In the genomic region with DNA sequence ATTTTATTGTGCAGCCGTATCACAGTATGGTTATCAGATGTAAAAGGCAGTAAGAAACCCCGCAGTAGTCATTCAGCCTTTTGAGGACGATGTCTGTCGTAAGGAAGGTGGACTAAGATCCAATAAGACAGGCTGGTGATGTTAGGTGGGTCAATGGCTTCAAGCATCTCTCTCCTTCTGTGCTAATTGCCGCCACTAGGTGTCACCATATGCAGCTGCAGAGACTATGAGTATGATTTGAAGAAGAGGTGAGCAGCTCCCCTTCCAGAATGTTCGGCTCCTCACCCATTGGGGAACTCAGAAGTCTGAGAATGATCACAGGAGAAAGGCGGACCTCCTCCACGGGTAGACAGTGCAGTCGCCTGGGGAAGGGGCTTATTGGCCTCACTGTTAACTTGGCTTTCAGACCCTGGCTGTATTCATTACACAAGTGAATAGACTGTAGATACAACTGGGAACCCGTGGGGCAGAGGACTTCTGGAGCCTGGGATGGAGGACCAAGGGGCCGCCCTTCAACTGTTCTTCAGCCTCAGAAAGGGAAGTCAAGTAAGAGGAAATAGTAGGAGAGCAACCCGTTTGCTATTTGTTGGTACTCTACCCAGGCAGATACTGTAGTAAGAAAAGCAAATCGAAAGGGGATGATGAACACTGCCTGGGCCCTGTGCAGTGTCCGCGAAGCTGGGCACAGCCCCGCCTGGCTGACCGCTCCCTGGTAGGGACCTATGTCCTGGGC, we compare ENCODE assay signal across 8 mouse cellular contexts.
A peak's percentile ranks its signal among the peaks of the same experiment; 100 is the strongest.
DNase-seq lines count a peak whose midpoint lies in the region; ATAC-seq lines count a peak whose summit lies in the region.

No protein-coding gene starts in this region.

- 53% methylated on average over 17 of the region's 17 CpGs for WGBS in embryonic facial prominence, embryonic 14.5 days
- 56% methylated on average over 17 of the region's 17 CpGs for WGBS in midbrain, embryonic 12.5 days

- intact Hi-C loops in left cerebral cortex, postnatal 36 days (cut with DNase I) = loop anchor here (5.0 to 10.0 kb wide), 2 partner anchors 54 to 191 kb away; no protein-coding TSS in a partner anchor

- H3K4me1 ChIP-seq in embryonic facial prominence, embryonic 14.5 days (ENCODE audit: control insufficient read depth, insufficient read depth, low read length) = no peaks in the 10 kb centered on the region
- H3K4me1 ChIP-seq in midbrain, embryonic 12.5 days = peaks cover 5% of the 10 kb centered on the region; the same call in 1 of the 2 replicates

- H3K27ac ChIP-seq in embryonic facial prominence, embryonic 14.5 days (replicated peaks; ENCODE audit: low read depth, low read length) = no peak overlapping the region
- no peak overlapping the region for H3K27ac ChIP-seq in midbrain, embryonic 12.5 days (replicated peaks)

- H3K36me3 ChIP-seq in embryonic facial prominence, embryonic 14.5 days (ENCODE audit: control insufficient read depth, insufficient read depth, low read length) = no peaks in the 10 kb centered on the region
- H3K36me3 ChIP-seq in midbrain, embryonic 12.5 days = no peaks in the 10 kb centered on the region

- H3K27me3 ChIP-seq in embryonic facial prominence, embryonic 14.5 days (replicated peaks; ENCODE audit: control insufficient read depth, insufficient read depth, low read length) = no peaks in the 10 kb centered on the region
- no peaks in the 10 kb centered on the region for H3K27me3 ChIP-seq in midbrain, embryonic 12.5 days

- peaks cover 12% of the 10 kb centered on the region; the same call in 1 of the 2 replicates for H3K9me3 ChIP-seq in embryonic facial prominence, embryonic 14.5 days (ENCODE audit: control insufficient read depth, low read length)
- H3K9me3 ChIP-seq in midbrain, embryonic 12.5 days = 0 out of 2 replicates have a peak, but pooled peaks cover 3% of the 10 kb centered on the region

- H3K9ac ChIP-seq in embryonic facial prominence, embryonic 14.5 days (ENCODE audit: low read depth, low read length) = no peak overlapping the region
- no peak overlapping the region for H3K9ac ChIP-seq in midbrain, embryonic 12.5 days (replicated peaks)

- peak; percentile 61 for DNase-seq in A20 (ENCODE audit: low read depth, low spot score)
- peak; percentile 67 for DNase-seq in adrenal gland, postnatal 36 days
- peak; percentile 77 for DNase-seq in embryonic facial prominence, embryonic 14.5 days (ENCODE audit: low spot score)
- peak; percentile 76 for DNase-seq in heart, adult 8-10 months (ENCODE audit: low spot score)
- DNase-seq in kidney, adult 18-20 months = peak; percentile 68
- DNase-seq in left cerebral cortex, postnatal 36 days (ENCODE audit: low spot score in 2 of 2) = peak; percentile 55 to 73
- peak; percentile 43 for DNase-seq in skeletal muscle tissue, adult 2 months (ENCODE audit: low read depth, low spot score)

- H3K4me3 ChIP-seq in embryonic facial prominence, embryonic 14.5 days (ENCODE audit: low read depth, low read length) = no peak overlapping the region
- no peak overlapping the region for H3K4me3 ChIP-seq in midbrain, embryonic 12.5 days

- peak; percentile 84 for ATAC-seq in embryonic facial prominence, embryonic 14.5 days (ENCODE audit: low read depth)
- peak; percentile 53; the same call in 1 of the 2 replicates for ATAC-seq in midbrain, embryonic 12.5 days (ENCODE audit: low FRiP score, low read depth)

- peak overlapping the region; percentile 31 for H3K4me2 ChIP-seq in embryonic facial prominence, embryonic 14.5 days (ENCODE audit: low read depth, low read length)
- H3K4me2 ChIP-seq in midbrain, embryonic 12.5 days (replicated peaks) = peak overlapping the region; percentile 44; the same call in 1 of the 2 replicates
